Mouse (Mus musculus) c-Kit-positive CD71-positive TER-119-negative erythroid progenitor cells, embryonic 14.5 days (primary cell): ENCODE data around the gene A530016L24Rik.

ENCODE experiments used
- DNase-seq: peaks from one replicate; pipeline ENCODE4 v3.0.0-alpha.2; 2013; ENCODE audit warnings: low read depth

The A530016L24Rik gene

DNA sequence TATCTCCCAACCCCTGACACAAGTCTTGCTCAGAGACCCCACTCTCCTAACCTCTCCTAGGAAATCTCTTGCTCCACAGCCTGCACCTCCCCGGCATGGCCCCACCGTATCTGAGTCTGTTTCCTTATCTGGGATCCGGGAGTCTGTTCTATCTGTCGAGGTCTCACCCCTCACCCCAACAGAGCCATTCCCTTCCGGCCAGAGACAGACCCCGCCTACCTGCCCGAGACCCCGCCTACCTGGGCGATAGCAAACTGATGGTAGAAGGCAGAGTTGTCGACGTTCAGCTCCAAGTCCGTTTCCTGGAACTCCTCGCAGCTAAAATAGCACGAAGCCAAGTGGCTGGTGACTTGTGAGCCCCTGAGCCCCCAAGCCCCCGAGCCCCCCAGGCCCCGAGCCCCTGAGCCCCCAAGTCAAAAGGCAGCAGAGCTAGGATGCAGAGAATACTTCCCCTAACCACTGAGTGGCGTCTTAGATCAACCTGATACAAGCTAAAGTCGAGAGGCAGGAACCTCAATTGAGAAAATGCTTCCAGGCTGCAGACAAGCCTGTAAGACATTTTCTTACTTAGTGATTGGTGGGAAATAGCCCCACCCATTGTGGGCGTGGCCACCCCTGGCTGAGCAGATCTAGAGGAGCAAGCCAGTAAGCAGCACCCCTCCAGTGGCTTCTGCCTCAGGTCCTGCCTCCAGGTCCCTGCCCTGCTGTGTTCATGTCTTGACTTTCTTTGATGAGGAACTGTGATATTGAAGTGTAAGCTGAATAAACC lies 13.9 kb downstream of the A530016L24Rik start:
- DNase-seq = peak; percentile 4

DNA sequence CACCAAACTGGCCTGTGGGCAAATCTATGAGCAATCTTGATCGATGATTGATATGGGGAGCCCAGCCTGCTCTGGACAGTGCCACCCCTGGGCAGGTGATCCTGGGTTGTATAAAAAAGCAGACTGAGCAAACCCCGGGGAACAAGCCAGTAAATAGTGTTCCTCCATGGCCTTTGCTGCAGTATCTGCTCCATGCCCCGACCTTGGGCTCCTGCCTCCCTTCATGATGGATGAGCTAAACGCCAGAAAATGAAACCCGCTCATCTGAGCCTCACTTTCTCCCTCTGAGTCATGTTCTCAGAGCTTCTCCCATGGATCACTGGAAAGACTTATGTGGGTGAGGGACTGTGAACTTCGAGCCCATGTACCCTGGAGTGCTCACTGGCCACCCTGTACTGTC lies 17.0 kb downstream of the A530016L24Rik start:
- no peak for DNase-seq

DNA sequence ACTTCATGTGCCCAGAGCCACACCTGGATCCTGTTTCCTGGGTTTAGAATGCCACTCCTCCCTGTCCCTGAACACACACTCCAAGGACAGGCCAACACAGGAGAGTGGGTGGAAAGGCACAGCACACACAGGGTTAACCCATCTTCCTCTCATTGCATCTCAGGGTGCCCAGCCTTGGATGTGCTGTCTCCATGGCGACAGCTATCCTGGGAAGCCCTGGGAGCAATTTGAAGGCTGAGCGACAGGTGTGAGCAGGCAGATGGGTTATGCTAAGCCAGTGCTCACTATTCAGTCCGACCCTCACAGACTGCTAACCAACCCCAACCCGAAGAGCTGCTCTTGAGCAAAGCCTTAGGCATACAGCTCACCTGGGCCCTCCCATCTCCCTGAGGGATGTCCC lies 18.0 kb downstream of the A530016L24Rik start:
- no peak for DNase-seq

DNA sequence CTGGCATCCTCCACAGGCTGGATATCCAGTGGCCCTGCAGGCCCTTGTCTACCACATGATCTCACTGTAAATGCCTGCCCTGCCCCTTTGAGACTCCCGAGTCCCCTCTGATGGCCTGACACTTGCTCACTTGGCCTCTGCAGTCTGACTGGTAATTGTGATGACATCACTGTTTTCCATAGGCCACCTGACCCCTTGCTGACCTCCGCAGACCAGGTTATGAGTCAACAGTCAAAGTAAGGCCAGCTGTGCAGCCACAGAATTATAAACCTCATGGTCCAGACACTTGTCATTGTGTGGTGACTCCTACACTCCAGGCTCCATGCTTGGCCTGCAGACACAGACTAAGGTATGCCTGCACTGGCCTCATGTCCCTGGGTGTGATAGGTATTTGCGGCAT lies 18.7 kb downstream of the A530016L24Rik start:
- DNase-seq = no peak

DNA sequence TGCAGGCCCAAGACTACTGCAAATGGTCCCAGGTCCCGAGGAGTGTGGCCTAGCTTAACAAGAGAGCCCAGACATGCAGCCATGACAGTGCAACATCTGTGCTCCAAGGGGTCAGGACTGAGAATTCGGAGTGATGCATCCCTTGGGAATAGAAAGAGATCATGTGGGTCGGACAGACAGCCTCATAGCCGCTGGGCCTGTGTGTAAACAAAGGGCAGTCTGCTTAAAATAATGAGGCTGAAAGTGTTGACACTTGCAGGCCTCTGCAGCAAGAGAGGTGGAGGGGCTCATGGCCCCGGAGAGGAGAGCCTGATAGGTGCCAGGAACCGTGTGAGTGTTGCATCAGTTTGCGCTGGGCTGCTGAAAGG lies 21.1 kb downstream of the A530016L24Rik start:
- DNase-seq = no peak

DNA sequence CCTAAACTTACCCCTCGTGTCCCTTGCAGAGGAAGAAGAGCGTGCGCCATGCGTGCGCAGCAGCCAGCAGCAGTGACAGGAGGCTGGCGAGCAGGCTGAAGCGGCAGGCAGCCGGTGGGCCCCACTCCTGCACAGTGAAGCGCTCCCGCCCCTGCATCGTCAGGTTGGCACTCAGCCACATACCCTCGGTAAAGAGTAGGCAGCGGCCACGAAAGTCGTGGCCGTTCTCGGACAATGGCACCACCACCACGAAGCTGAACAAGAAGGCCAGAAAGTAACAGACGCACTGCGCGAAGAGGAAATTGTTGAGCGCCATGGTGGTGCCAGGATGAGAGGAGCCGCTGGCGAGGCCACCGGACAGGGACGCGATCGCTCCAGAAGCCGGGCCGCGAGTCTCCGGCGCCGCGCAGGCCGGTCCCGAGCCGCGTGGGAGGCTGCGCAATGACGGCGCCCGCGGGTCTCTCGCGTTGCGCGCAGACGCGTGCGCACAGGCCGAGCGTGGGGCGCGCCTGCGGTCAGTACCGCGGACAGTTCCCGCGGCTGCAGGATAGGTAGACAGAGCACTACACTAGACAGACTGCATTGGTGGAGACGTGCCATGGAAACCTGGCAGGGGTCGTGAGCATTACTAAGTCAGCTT lies 21.6 kb downstream of the A530016L24Rik start:
- no peak for DNase-seq

DNA sequence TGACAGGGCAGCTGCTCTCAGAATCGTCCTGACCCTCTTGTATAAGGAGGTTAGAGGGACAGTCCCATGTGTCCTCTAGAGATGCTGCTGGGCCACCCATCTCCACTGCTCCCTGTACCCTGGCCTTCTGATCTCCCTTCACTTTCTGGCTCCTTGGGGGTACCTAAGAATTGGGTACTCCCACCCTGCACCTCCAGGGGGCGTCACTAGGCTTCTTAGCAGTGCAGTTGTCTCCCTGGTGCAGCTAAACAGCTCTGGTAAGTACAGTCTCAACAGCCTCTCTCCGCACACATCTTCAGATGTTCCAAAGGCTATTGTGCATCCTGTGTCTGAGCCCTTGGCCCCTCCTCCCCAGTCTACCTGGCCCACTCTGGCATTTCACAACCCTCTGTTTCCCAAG lies 25.6 kb downstream of the A530016L24Rik start:
- DNase-seq = no peak

DNA sequence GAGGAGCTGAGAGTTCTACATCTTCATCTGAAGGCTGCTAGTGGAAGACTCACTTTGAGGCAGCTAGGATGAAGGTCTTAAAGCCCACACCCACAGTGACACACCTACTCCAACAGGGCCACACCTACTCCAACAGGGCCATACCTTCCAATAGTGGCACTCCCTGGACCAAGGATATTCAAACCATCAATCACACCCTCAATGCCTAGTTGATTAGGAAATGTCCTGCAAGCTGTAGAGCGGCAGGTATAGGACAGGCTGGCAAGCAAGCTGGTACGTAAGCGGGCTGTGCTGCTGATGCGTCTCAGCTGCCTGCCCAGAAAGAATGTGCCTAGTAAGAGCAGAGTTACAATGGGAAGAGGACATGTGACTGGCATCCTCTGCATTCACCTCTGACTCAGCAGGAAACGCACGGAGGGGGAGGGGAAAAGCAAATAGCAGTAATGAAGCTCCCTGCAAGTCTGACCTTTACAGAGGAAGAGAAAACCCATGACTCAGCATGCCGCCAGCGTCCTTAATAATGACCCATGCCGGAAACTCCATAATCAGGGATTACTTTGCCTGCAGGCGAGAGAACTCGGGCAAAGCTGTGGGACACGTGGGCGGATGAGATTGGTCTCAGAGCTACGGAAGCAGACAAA lies 27.6 kb downstream of the A530016L24Rik start, which contains the start of gene Tmem179:
Tmem179 (minus strand) TSS at position 51 of the 641 bp plus-strand sequence.
- peak; percentile 4 for DNase-seq

DNA sequence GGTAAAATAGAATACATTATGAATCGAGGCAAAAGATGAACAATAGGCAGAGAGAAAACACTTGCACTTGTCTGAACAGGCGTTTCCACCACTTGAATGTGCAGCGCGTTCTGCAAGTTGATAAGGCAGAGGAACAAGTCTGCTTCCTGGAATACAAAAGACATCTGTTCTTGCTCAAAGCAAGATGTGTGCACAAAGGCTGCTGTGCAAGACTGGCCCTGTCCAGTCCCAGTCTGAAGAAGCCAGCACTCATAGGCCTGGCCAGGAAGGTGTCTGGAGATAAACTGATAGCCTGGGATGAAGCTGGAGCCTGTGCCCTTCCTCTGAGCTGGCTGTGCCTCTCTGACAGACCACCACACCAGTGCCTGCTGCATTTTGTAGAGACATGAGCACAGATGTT lies 28.9 kb downstream of the A530016L24Rik start:
- DNase-seq = peak; percentile 5

DNA sequence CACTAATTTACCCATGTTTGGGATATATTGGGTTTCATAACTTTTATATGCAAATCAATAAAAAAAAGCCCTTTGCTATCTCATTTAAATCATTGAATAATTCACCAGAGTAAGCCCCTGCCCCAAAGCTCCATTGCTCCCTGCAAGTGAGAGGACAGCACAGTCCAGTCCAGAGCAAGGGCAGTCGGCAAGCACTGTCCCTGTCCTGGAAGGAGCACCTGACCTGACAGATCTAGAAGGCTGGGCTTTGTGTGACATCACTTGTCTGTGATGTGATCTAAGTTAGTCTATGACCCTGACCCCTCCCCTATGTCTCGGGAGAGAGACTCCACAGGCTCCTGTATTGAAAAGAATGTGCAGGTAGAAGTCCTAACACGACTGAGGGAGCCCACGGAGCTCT lies 44.5 kb downstream of the A530016L24Rik start:
- no peak for DNase-seq

DNA sequence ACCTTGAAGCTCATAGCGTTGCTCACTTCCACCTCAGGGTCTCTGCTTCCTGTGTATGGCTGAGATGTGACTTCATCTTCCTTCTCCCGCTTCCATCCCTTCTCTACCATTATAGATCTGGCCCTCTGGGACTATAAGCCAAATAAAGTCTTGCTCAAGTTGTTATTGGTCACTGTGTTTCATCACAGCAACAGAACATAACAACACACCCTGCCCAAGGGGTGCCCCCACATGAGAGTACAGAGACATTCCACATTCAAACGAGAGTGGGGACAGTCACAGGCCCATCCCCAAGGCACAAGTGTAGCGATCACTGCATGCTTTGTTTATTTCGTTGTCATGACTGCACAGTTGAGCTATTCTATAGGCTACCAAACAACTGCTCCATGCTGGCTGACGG lies 48.0 kb downstream of the A530016L24Rik start:
- DNase-seq = no peak

DNA sequence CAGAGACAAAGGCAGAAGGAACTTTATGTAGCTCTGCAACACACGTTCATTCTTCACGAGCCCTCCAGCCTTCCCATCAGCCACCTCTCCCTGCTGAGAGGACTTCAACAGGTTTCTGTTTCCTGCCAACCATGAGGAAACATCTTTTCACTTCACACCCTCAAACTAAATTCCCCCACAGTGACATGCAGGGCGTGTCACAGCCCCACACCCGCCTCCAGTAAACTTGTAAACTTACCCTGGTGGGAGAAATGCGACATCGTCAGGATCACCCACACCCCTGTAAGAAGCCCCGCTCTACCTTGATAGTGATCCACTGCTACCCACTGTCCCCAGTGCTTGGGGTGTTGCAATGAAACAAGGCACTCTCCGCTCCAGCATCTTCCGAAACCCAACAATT lies 49.1 kb downstream of the A530016L24Rik start:
- no peak for DNase-seq

DNA sequence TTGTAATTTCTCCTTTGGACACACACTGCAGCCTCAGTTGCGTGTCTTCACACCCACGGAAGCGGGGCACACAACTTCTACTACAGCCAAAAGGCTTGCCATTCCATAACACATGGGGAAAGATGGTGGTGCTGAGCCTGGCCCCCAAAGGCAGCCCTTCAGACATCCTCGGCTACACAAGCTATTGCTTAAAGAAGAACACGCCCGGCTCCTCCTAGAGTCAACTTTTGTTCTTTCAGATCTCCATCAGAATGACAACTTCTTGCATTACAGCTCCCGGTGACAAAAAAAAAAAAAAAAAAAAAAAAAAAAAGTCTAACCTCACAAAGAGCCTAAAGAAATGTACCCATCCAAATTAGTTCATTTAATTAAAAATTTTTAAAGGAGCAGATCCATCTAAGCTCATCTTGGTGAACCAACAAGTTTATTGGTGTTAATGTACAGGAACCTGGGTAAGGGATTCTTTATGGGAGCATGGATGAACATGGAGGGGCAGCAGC lies 50.3 kb downstream of the A530016L24Rik start:
- DNase-seq = no peak

DNA sequence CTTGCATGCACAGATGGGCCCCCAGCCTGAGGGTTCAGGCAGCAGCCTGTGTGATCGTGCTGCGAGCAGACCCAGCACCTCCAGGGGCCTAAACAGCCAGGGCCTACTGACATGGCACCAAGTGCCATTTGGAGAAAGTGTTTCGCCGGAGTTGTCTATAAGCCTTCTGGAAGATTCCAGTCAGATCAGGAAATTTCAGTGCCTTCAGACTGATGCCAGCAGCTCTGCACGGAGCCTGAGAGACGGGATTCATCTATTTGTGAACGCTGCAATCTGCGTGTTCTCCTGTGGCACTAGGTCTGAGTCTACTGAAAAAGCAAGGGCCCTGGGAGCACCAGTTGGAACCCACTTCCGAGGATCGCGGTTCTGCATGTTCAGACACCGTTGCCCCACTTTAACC lies 51.1 kb downstream of the A530016L24Rik start:
- DNase-seq = no peak

DNA sequence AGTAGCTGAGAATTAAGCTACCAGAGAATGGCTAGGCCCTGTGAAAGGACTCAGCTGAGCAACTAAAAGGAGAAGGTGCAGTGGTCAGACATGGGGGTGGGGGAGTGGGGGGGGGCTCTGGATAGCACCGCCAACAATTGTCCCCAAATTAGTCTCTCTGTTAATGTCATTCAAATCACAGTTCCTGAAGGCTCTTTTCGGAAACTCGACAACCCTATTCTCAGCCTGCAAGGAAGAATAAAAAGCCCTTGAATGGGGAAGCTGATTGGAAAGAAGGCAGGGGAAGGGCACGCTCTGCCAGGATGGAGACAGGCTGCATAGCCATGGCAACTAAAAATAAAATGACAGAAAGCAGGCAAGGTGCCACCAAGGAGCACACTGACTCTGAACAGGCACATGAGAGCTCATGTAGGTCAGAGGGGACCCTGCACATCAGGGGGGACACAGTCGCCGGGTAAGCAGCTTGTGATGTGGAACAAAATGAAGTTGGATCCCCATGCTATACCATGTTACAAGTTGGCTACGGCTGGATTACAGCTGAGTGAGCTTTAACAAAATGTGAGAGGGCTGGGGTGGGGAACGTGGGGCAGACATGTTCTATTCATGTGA lies 52.3 kb downstream of the A530016L24Rik start:
- no peak for DNase-seq

DNA sequence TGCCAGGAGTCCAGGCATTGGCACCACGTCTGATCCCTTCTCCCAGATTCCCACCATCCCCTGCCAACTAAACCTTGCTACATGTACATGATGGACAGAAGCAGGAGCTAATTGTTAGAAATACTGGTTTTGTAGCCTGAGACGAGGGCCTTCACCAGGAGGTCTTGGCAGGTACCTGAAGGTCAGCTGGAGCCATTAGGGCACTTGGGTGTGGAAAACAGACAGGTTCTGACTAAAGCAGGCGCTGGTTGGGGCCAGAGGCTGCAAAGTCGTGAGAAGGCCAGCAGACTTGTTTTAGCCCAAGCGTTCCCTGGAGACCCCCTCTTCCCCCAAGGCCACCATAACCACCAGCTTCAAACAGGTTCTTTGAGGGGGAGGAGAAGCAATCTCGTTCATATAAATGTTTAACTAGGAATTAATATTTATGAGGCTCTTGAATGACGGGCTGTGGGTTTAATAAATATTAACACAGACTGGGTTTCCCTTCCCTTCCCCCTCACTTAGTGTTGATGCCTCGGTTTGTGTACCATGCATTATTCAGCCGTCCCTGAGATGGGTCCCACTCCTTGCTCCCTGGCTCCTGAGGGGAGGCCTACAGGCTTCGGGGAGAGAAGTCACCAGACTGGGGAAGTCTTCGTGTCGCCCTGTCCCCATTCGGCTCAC lies 53.1 kb downstream of the A530016L24Rik start:
- no peak for DNase-seq

DNA sequence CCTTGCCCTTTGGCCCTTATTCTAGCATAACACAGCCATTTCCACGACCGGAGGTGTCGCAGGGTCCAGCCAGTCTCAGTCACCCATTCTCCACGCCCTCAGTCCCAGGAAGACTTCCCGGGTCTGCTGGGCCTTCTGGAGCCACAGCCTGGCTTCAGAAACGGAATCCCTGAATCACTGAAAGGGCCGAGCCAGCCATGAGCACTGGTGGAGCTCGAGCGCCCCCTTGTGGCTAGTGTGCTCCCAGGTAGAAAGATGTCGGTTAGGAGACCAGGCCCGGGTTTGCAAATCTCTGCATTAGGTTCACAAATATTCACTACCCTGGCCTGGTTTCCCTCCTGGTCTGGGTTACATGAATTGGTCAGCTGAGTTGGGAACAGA lies 53.7 kb downstream of the A530016L24Rik start:
- peak; percentile 57 for DNase-seq

DNA sequence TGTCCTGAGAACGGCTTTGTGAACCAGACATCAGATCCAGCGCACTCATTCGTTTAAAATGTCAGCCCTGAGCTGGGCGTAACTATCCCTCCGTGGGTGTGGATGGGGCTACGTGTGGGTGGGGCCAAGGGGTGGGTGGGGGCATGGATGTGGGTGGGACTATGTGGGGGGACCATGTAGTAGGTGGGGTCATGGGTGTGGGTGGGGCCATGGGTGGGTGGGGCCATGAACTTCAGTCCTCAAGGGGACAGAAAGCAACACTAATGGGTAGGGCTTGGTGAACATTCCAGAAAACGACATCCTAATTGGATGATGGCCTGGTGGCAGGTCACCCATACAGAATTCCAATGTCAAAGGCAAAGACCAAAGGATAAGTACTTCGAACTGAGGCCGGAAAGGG lies 54.7 kb downstream of the A530016L24Rik start:
- DNase-seq = no peak

DNA sequence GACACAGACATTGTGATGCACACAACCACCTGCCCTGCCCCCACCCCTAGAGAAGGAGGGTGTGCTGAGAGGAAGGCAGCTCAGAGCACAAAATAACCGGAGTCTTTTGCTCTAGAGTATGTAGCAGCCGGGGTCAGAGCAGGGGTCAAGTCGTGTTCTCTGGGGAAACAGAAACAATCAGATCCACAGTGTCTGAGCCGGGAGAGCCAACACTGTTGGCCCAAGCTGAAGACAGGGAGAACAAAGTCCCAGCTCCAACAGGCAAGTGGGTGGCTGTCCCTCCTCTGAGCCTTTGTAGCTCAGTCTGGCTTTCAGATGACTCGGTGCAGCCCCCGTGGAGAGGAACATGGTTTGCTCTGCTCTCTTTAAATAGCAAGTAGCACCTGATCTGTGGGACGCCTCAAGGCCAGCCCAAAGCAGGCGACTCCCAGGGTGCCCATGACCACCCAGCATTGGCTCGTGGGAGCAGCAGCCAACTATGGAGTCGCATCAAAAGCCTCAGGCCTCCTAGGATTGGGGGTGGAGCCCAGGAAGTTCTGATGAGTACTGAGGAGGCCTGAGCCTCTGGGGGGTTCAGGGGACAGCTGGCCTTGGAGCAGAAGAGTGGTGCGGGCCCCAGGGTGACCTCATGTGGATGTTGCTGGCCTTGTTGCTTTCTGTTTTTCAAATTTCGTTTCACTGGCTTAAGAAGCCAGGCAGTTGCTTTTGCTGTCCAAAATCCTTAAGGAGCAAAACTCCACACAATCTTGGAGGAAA lies 55.9 kb downstream of the A530016L24Rik start:
- no peak for DNase-seq

DNA sequence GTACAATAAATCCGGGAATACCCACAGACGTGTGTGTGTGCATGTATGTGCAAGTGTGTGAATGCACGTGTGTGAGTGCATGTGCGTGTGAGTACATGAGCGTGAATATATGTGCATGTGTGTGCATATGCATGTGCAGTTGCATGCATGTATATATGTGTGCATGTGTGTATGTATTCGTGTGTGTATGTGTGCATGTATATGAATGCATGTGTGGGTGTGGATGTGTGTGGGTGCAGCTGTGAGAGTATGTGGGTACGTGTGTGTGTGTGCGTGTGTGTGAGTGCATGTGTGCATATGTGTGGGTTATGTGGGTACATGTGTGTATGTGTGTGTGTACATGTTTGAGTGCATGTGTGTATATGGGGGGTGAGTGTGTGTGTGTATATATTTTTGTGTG lies 56.9 kb downstream of the A530016L24Rik start:
- no peak for DNase-seq

DNA sequence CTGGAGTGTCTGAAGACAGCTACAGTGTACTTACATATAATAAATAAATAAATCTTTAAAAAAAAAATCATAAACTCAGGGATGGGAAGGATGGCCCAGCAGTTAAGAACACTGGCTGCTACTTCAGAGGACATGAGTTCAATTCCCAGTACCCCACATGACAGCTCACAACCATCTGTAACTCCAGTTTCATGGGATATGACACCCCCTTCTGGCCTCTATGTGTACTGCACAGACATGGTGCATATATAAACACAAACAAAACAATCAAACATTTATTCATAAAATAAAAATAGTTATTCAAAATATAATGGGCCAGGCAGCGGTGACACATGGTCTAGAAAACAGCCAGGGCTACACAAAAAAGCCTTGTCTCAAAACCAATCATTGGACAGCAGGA lies 60.0 kb downstream of the A530016L24Rik start:
- DNase-seq = no peak
